Comparison of ENCODE assay signal across 8 mouse cellular contexts in the genomic region with DNA sequence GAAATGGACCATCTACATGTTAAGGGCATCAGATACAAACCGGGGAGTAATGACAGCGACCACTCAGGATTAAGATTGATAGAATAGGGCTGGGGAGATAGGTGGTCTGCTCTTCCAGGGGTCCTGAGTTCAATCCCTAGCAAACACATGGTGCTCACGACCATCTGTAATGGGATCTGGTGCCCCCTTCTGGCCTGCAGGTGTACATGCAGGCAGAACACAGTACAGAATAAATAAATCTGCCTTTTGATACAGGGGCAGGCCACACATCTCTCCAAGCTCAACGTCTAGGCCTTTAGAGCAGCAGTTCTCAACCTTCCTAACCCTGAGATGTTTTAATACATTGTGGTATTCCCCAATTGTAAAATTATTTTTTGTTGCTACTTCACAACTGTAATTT.
DNase-seq lines count a peak whose midpoint lies in the region; ATAC-seq lines count a peak whose summit lies in the region.

No protein-coding gene starts in this region.

- intact Hi-C loops in heart, postnatal 14 days (cut with DNase I), result no loop called here

- peak; percentile 65 to 69 for DNase-seq in heart, postnatal 14 days
- no peak for DNase-seq in heart, adult 9 months (ENCODE audit: low spot score in 2 of 2)
- peak; percentile 71 for DNase-seq in urinary bladder, postnatal 25 days (ENCODE audit: low spot score)
- no peak for DNase-seq in urinary bladder, adult 2 months (ENCODE audit: low spot score)
- DNase-seq in cerebellum, adult 8-10 months, result peak; percentile 48
- peak; percentile 74 for DNase-seq in naive thymus-derived CD4-positive, alpha-beta T cell, adult 2 months (ENCODE audit: low read depth)
- no peak for DNase-seq in frontal cortex, postnatal 25 days (ENCODE audit: low spot score in 2 of 2)

- peak; percentile 67 for ATAC-seq in inflammation-experienced regulatory T-cells, adult 6 months

Comparison
In these comparisons a context has a peak if more than half of its experiments do, and no peak if none do; other contexts are left out.
1. DNase-seq: peak in heart, postnatal 14 days (2 of 2), urinary bladder, postnatal 25 days (single experiment), cerebellum, adult 8-10 months (single experiment) and naive thymus-derived CD4-positive, alpha-beta T cell, adult 2 months (single experiment); none in heart, adult 9 months (0 of 2), urinary bladder, adult 2 months (single experiment) and frontal cortex, postnatal 25 days (0 of 2).